Mouse (Mus musculus) gastrocnemius, adult 2 months (tissue): ENCODE results near the gene Mcam. TPM values are rescaled to one million over a fixed set of nuclear protein-coding genes. Genes with fewer than 3 reads are reported as not detected.
A peak's percentile ranks its signal among the peaks of the same experiment; 100 is the strongest.

Experiments used
- DNase-seq: peaks from one replicate; pipeline ENCODE4 v3.0.0; 2022
- H3K27ac ChIP-seq: fragments of 200-600 bp; 2 replicates; pipeline ENCODE4 v1.8.1; 2022; ENCODE audit warnings: mild to moderate bottlenecking
- H3K4me3 ChIP-seq: fragments of 200-600 bp; 2 replicates; pipeline ENCODE4 v1.8.1; 2022; ENCODE audit warnings: mild to moderate bottlenecking, moderate library complexity
- CTCF ChIP-seq: fragments of 200-600 bp; IDR thresholded peaks from 2 replicates; pipeline ENCODE4 v1.8.1; 2022; ENCODE audit warnings: antibody characterized with exemption, mild to moderate bottlenecking, moderate library complexity
- intact Hi-C: fragments of 180-260 bp; cut with DNase I; formaldehyde crosslinking; loops from one replicate; pipeline ENCODE4 v1.15.1; 2025
- total RNA-seq, 2 experiments: library from RNA; stranded (reverse); gene quantifications; 2 replicates each; pipeline ENCODE4 v1.2.3; 2021

Mcam gene
- total RNA-seq, 2 experiments from 2014 or later, result 17.5 to 24.4 TPM

GRCm38 (mm10) chr9:44113105-44113789 is 21.0 kb upstream of the Mcam start, which contains the start of the genes Gm49380 and Rnf26:
Gm49380 (minus strand) TSS chr9:44113500.
Rnf26 (minus strand) TSS chr9:44113517.
- H3K27ac ChIP-seq, result peak within 1 kb of the TSS; percentile 86
- no peak for TF ChIP-seq CTCF
- peak; percentile 97 for DNase-seq
- intact Hi-C loops, result no loop called here
- H3K4me3 ChIP-seq, result peak within 1 kb of the TSS; percentile 86

GRCm38 (mm10) chr9:44114453-44114852 is 19.8 kb upstream of the Mcam start:
- intact Hi-C loops, result no loop called here
- TF ChIP-seq CTCF, result no peak
- H3K4me3 ChIP-seq, result no peak overlapping the region
- no peak overlapping the region for H3K27ac ChIP-seq
- no peak for DNase-seq

- no peak for TF ChIP-seq CTCF
- intact Hi-C loops, result no loop called here
- H3K27ac ChIP-seq, result no peak overlapping the region
- DNase-seq, result no peak
- no peak overlapping the region for H3K4me3 ChIP-seq
Measured at GRCm38 (mm10) chr9:44115599-44115998, 18.7 kb upstream of the Mcam start.

GRCm38 (mm10) chr9:44116182-44116581 is 18.1 kb upstream of the Mcam start:
- peak; percentile 28; the same call in 1 of the 2 replicates for TF ChIP-seq CTCF
- H3K27ac ChIP-seq, result no peak overlapping the region
- DNase-seq, result no peak
- H3K4me3 ChIP-seq, result no peak overlapping the region
- intact Hi-C loops, result no loop called here

GRCm38 (mm10) chr9:44119011-44119410 is 15.3 kb upstream of the Mcam start:
- TF ChIP-seq CTCF, result peak; percentile 71
- Histone ChIP-seq H3K4me3 (no peak overlapping the region), H3K27ac (no peak overlapping the region)
- peak; percentile 47 for DNase-seq
- intact Hi-C loops, result no loop called here

- Histone ChIP-seq H3K4me3 (no peak overlapping the region), H3K27ac (no peak overlapping the region)
- intact Hi-C loops, result loop anchor here (1.0 kb wide), 1 partner anchor 30 kb away; no protein-coding TSS in a partner anchor
- DNase-seq, result no peak
- no peak for TF ChIP-seq CTCF
Measured at GRCm38 (mm10) chr9:44119948-44120465, 14.3 kb upstream of the Mcam start.

GRCm38 (mm10) chr9:44124317-44124716 is 10.0 kb upstream of the Mcam start:
- TF ChIP-seq CTCF, result peak; percentile 69
- intact Hi-C loops, result no loop called here
- DNase-seq, result no peak
- Histone ChIP-seq H3K4me3 (no peak overlapping the region), H3K27ac (no peak overlapping the region)

- intact Hi-C loops, result loop anchor here (5.0 kb wide), 1 partner anchor 122 kb away; no protein-coding TSS in a partner anchor
- no peak for DNase-seq
- Histone ChIP-seq H3K4me3 (no peak overlapping the region), H3K27ac (no peak overlapping the region)
- no peak for TF ChIP-seq CTCF
Measured at GRCm38 (mm10) chr9:44125026-44125425, 9.2 kb upstream of the Mcam start.

DNA sequence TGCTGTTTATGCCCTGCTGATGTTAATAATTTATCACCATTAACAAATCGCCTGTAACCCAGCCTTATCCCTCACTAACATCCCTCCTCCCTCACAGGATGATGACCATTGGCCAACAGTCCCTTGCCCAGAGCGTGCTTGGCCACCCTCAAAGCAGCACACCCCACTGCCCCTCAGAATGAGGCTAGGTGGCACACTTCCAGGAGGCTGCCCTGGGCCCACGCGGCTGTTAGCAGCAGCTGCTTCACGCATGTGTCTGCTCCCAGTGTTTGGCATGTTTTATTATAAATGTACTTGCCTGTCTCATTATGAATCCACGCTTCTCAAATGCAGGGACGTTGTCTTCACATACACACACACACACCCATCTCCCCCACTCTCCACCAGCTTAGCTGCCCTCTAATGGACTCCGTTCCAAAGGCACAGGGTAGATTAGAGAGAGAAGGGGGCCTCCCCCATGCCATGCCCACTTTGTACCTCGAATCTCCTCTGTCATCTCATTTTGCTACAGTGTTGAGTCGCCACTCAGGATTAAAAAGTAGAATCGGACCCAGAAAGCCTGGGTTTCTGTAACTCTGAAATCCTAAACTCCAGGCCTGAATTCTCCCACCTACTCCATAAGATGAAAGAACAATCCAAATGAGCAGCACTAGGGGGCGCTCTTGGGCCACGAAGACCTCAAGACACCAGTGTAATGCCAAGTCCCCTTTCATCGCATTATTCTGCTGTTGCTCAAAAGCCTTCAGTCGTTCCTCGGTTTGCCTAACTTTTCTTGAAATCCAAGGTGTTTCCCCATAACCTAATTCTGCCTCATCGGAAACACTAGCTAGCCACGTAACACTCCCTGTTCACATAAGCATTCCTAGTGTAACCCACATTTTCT is 8.5 kb upstream of the Mcam start:
- peak overlapping the region; percentile 64 for H3K4me3 ChIP-seq
- peak; percentile 87 for DNase-seq
- TF ChIP-seq CTCF, result peak; percentile 93
- H3K27ac ChIP-seq, result peak overlapping the region; percentile 83
- intact Hi-C loops, result loop anchor here (2.0 to 5.0 kb wide), 2 partner anchors 122 to 269 kb away; no protein-coding TSS in a partner anchor

DNA sequence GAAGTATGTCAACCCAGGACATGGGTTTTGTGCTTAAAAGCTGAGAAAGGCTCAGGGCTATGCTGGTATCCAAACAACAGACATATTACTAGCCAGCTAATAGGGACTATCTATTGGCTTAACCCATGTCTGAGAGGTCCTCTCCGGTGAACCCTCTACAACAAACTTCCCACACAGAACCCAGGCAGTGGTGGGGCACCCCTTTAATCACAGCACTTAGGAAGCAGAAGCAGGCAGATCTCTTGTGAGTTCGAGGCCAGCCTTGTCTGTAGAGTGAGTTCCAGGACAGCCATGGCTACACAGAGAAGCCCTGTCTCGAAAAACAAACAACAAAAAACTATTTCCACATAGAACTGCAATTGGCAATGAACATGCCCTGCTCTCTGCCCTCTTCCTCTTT is 7.5 kb upstream of the Mcam start:
- TF ChIP-seq CTCF, result no peak
- peak overlapping the region; percentile 83 for H3K27ac ChIP-seq
- H3K4me3 ChIP-seq, result no peak overlapping the region; the same call in 1 of the 2 replicates
- DNase-seq, result no peak
- intact Hi-C loops, result loop anchor here (2.0 to 5.0 kb wide), 2 partner anchors 121 to 268 kb away; no protein-coding TSS in a partner anchor

- no peak overlapping the region for H3K4me3 ChIP-seq
- peak; percentile 55 for DNase-seq
- intact Hi-C loops, result loop anchor here (2.0 to 5.0 kb wide), 2 partner anchors 120 to 267 kb away; no protein-coding TSS in a partner anchor
- no peak for TF ChIP-seq CTCF
- peak overlapping the region; percentile 83 for H3K27ac ChIP-seq
Measured at GRCm38 (mm10) chr9:44127351-44127801, 6.9 kb upstream of the Mcam start.

DNA sequence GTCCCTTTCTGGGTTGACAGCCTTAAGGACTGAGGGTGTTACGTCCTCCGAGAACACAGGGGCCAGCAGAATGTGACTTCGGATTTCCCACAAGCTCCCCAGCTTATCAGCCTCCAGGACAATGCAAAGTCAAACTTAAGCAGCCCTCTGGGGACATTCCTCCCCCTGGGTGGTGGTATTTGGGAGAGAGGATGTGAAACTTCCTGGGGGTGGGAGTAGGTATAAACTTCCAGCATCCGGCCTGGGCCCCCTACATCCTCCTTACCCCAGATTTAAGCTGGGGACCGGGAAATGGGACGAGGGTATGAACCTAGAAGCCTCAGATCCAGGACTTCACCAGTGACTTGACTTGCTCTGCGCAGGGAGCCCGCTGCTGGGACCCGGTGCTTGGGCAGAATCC is 4.6 kb upstream of the Mcam start:
- DNase-seq, result no peak
- no peak for TF ChIP-seq CTCF
- Histone ChIP-seq H3K4me3 (peak overlapping the region; percentile 66), H3K27ac (peak overlapping the region; percentile 94)
- intact Hi-C loops, result loop anchor here (5.0 kb wide), 2 partner anchors 43 to 118 kb away; no protein-coding TSS in a partner anchor
